Mouse (Mus musculus) hindbrain, embryonic 12.5 days (tissue): ENCODE results near the gene Aim2. TPM values are rescaled to one million over a fixed set of nuclear protein-coding genes. Genes with fewer than 3 reads are reported as not detected.
"Not testable (repeated sequence)": the region's sequence is repeated elsewhere in the genome, so short reads cannot be mapped to it uniquely, and the experiment has no call there.

ENCODE experiments used
- ATAC-seq: fragments of 200-750 bp; cut with Nextera tagmentation; 2 replicates; pipeline ENCODE4 v1.8.0; 2017; ENCODE audit warnings: moderate TSS enrichment; ENCODE audit not compliant: low FRiP score
- H3K27ac ChIP-seq: fragments of 300-500 bp; sonication (generic); 2 replicates; pipeline ENCODE4 v1.5.1; 2016; ENCODE audit warnings: mild to moderate bottlenecking
- H3K27me3 ChIP-seq: fragments of 300-500 bp; sonication (generic); 2 replicates; pipeline ENCODE4 v1.6.1; 2016; ENCODE audit warnings: mild to moderate bottlenecking
- H3K36me3 ChIP-seq: fragments of 300-500 bp; sonication (generic); 2 replicates; pipeline ENCODE4 v1.6.1; 2016; ENCODE audit warnings: mild to moderate bottlenecking
- H3K4me1 ChIP-seq: fragments of 300-500 bp; sonication (generic); 2 replicates; pipeline ENCODE4 v1.6.1; 2016
- H3K4me2 ChIP-seq: fragments of 300-500 bp; sonication (generic); replicated peaks from 2 replicates; pipeline ENCODE4 v1.6.1; 2016; ENCODE audit warnings: mild to moderate bottlenecking
- H3K4me3 ChIP-seq: fragments of 300-500 bp; sonication (generic); 2 replicates; pipeline ENCODE4 v1.5.1; 2016; ENCODE audit warnings: mild to moderate bottlenecking
- H3K9ac ChIP-seq: fragments of 300-500 bp; sonication (generic); 2 replicates; pipeline ENCODE4 v1.6.1; 2016; ENCODE audit warnings: mild to moderate bottlenecking, moderate library complexity
- H3K9me3 ChIP-seq: fragments of 300-500 bp; sonication (generic); replicated peaks from 2 replicates; pipeline ENCODE4 v1.6.1; 2016; ENCODE audit warnings: mild to moderate bottlenecking
- WGBS: fragments of 180-500 bp; shearing (Covaris S2); methylation state at CpG from one replicate; pipeline ENCODE4 v1.1.7; 2016; 5-methylcytosine and 5-hydroxymethylcytosine counted together
- polyA plus RNA-seq: library from polyadenylated mRNA; unstranded; fragments of >200 nt; fragmentation: Nextera tagmentation; extraction: Ambion mirVana; gene quantifications from 2 replicates; pipeline ENCODE4 v1.2.1, GENCODE M21; 2016

Gene Aim2
- polyA plus RNA-seq, 1 experiment from 2014 or later = 3.9 TPM

- Histone ChIP-seq H3K27ac (no peak overlapping the region), H3K4me3 (no peak overlapping the region), H3K36me3 (no peaks in the 10 kb centered on the region), H3K9me3 (no peaks in the 10 kb centered on the region), H3K27me3 (no peaks in the 10 kb centered on the region), H3K4me2 (no peak overlapping the region), H3K4me1 (no peaks in the 10 kb centered on the region), H3K9ac (no peak overlapping the region)
- WGBS = 87% methylated on average over 1 of the region's 1 CpGs
- ATAC-seq = no peak
These were observed 92.4 kb downstream of the Aim2 start for GRCm38 (mm10) chr1:173443061-173443460.

GRCm38 (mm10) chr1:173447067-173447466 lies 96.4 kb downstream of the Aim2 start:
- Histone ChIP-seq H3K9me3 (no peaks in the 10 kb centered on the region), H3K36me3 (no peaks in the 10 kb centered on the region), H3K27me3 (no peaks in the 10 kb centered on the region), H3K27ac (no peak overlapping the region), H3K4me2 (no peak overlapping the region), H3K4me1 (no peaks in the 10 kb centered on the region), H3K9ac (no peak overlapping the region), H3K4me3 (no peak overlapping the region)
- ATAC-seq = no peak
- WGBS = 82% methylated on average over 4 of the region's 4 CpGs

GRCm38 (mm10) chr1:173450621-173451020 lies 99.9 kb downstream of the Aim2 start:
- Histone ChIP-seq H3K27ac (no peak overlapping the region), H3K4me3 (no peak overlapping the region), H3K9me3 (no peaks in the 10 kb centered on the region), H3K4me1 (no peaks in the 10 kb centered on the region), H3K27me3 (no peaks in the 10 kb centered on the region), H3K36me3 (no peaks in the 10 kb centered on the region), H3K9ac (no peak overlapping the region), H3K4me2 (no peak overlapping the region)
- ATAC-seq = no peak
- WGBS = 88% methylated on average over 4 of the region's 4 CpGs

GRCm38 (mm10) chr1:173451665-173452064 lies 101.0 kb downstream of the Aim2 start:
- Histone ChIP-seq H3K4me2 (no peak overlapping the region), H3K9ac (no peak overlapping the region), H3K4me3 (no peak overlapping the region), H3K27me3 (no peaks in the 10 kb centered on the region), H3K36me3 (no peaks in the 10 kb centered on the region), H3K4me1 (no peaks in the 10 kb centered on the region), H3K27ac (no peak overlapping the region), H3K9me3 (no peaks in the 10 kb centered on the region)
- ATAC-seq = no peak
- WGBS = 94% methylated on average over 5 of the region's 5 CpGs

- Histone ChIP-seq H3K27me3 (no peaks in the 10 kb centered on the region), H3K27ac (no peak overlapping the region), H3K4me1 (no peaks in the 10 kb centered on the region), H3K9ac (no peak overlapping the region), H3K4me2 (no peak overlapping the region), H3K36me3 (no peaks in the 10 kb centered on the region), H3K4me3 (no peak overlapping the region), H3K9me3 (no peaks in the 10 kb centered on the region)
- peak; percentile 72 for ATAC-seq
- 53% methylated on average over 7 of the region's 7 CpGs for WGBS
These were observed 105.6 kb downstream of the Aim2 start for GRCm38 (mm10) chr1:173456139-173456754.

- H3K36me3 ChIP-seq = no peaks in the 10 kb centered on the region
- no peak overlapping the region for H3K4me2 ChIP-seq
- ATAC-seq = no peak
- no peaks in the 10 kb centered on the region for H3K4me1 ChIP-seq
- WGBS = 92% methylated on average over 5 of the region's 5 CpGs
- H3K9me3 ChIP-seq = no peaks in the 10 kb centered on the region
- no peak overlapping the region for H3K9ac ChIP-seq
- no peaks in the 10 kb centered on the region for H3K27me3 ChIP-seq
- H3K27ac ChIP-seq = no peak overlapping the region
- H3K4me3 ChIP-seq = no peak overlapping the region
These were observed 106.1 kb downstream of the Aim2 start for GRCm38 (mm10) chr1:173456761-173457160.

- not testable (repeated sequence) for H3K9ac ChIP-seq, H3K27me3 ChIP-seq, H3K9me3 ChIP-seq, ATAC-seq, H3K4me3 ChIP-seq, H3K4me2 ChIP-seq, H3K4me1 ChIP-seq, H3K36me3 ChIP-seq, H3K27ac ChIP-seq
- WGBS = 87% methylated on average over 5 of the region's 5 CpGs
These were observed 129.9 kb downstream of the Aim2 start for GRCm38 (mm10) chr1:173480399-173481181.

- WGBS = 84% methylated on average over 3 of the region's 3 CpGs
These were observed 130.5 kb downstream of the Aim2 start for GRCm38 (mm10) chr1:173481182-173481574.

GRCm38 (mm10) chr1:173490812-173491480 lies 140.3 kb downstream of the Aim2 start, which contains the start of gene Ifi206:
Ifi206 (minus strand) TSS chr1:173491041.
- H3K4me2 ChIP-seq, H3K9ac ChIP-seq, H3K36me3 ChIP-seq, H3K27me3 ChIP-seq, H3K4me3 ChIP-seq, ATAC-seq, H3K27ac ChIP-seq, H3K4me1 ChIP-seq, H3K9me3 ChIP-seq: not testable (repeated sequence)
- 86% methylated on average over 3 of the region's 3 CpGs for WGBS

More at GRCm38 (mm10) chr1:173481182-173481574, 130.5 kb downstream of the Aim2 start:
- not testable (repeated sequence) for H3K4me1 ChIP-seq, ATAC-seq, H3K27me3 ChIP-seq, H3K4me3 ChIP-seq, H3K4me2 ChIP-seq, H3K27ac ChIP-seq, H3K9me3 ChIP-seq, H3K9ac ChIP-seq, H3K36me3 ChIP-seq

- H3K27me3 ChIP-seq, H3K27ac ChIP-seq, H3K36me3 ChIP-seq, ATAC-seq, H3K9ac ChIP-seq, H3K9me3 ChIP-seq, H3K4me2 ChIP-seq, H3K4me1 ChIP-seq, H3K4me3 ChIP-seq: not testable (repeated sequence)
These were observed 140.8 kb downstream of the Aim2 start for GRCm38 (mm10) chr1:173491483-173491882.

GRCm38 (mm10) chr1:173510595-173510994 lies 159.9 kb downstream of the Aim2 start:
- not testable (repeated sequence) for ATAC-seq, H3K9ac ChIP-seq, H3K27me3 ChIP-seq, H3K9me3 ChIP-seq, H3K36me3 ChIP-seq, H3K4me1 ChIP-seq, H3K27ac ChIP-seq, H3K4me2 ChIP-seq, H3K4me3 ChIP-seq
- 98% methylated on average over 2 of the region's 2 CpGs for whole genome bisulfite sequencing
